Mouse (Mus musculus): ENCODE data around the gene Emilin1.

Gene Emilin1

DNA sequence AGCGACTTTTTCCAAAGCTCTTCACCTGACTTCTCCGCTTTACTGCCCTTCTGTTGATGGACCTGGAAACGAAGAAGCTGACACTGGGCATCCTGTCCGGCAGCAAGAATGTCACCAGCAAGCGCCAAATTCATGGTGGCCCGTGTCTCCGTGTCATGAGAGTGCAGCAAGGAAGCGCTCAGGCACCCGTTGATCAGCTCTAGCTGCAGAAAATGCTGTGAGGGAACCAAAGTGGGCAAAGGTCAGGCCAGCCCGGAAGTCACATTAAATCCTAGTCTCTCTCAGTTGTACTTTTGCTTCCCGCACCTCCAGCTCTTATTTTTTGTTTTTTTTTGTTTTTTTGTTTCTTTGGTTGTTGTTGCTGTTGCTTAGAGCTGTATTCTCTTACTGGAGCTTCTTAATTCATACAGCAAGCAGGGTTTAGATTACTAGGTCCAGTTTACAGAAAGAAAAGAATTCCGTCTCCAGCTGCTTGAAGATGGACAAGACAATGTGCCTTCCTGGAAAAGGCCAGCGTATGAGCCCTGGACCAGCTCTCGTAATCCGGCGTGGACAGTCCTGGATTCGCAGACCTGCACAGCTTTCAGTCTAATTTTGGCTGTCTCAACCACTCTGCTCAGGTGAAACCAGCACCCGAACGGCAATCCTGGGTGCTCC, 46.1 kb downstream of the Emilin1 start:
- DNase-seq (ENCODE audit: low spot score in 2 of 2), result no peak

- DNase-seq (ENCODE audit: low spot score in 2 of 2), result peak; percentile 97 to 98
Observed at GRCm38 (mm10) chr5:30959966-30960501, 46.8 kb downstream of the Emilin1 start, which contains the start of gene Preb. Gene Preb, minus strand, starts transcription at chr5:30960361.

GRCm38 (mm10) chr5:30960814-30961213, 47.6 kb downstream of the Emilin1 start:
- no peak for DNase-seq (ENCODE audit: low spot score in 2 of 2)

DNA sequence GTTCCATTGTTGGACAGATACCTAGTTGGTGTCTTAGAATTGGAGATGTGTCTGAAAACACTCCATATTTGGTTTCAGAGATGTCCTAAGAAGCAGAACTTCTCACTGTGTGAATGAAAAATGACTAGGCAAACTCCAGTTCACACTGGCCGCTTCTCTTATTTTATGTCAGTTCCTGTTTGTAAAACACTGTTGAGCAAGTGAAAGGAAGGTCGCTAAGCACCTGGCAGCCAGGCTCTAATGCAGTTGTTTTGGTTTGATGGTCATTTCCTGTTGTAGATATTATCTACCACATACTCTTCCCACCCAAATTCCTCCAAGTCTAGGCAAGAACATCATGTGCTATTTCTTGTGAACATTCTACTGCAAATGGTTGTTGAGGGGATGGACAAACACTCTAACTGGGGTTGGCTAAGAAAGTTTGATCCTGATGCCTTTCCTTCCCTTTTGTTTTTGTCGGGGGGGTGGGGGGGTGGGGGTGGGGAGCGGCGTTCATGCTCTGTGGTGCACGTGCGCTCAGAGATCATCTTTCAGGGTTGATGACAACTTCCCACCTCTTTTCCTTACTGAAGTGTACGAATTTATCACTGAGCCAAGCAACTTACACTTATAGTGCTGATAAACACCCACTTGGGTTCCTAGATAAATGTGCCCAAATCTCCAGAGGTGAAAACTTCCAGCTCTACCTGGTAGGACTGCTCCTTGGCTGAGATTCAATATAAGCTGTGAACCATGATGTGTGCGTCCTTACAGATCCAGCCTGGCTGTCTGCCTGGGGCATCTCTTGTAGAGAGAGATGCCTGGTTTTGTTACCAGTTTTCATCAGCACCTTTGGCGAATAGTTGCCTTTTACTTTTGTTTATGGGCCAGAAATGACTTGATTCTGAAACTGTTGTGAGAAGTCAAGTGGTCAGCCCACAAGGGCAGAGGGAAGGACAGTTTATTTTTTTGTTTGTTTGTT, 48.6 kb downstream of the Emilin1 start:
- peak in 1 of 2 experiments; percentile 35 for DNase-seq (ENCODE audit: low spot score in 2 of 2)

GRCm38 (mm10) chr5:30963916-30964315, 50.7 kb downstream of the Emilin1 start:
- DNase-seq (ENCODE audit: low spot score in 2 of 2), result no peak

- no peak for DNase-seq (ENCODE audit: low spot score in 2 of 2)
Observed at GRCm38 (mm10) chr5:30966189-30966588, 53.0 kb downstream of the Emilin1 start.

- no peak for DNase-seq (ENCODE audit: low spot score in 2 of 2)
Observed at GRCm38 (mm10) chr5:30968416-30968815, 55.2 kb downstream of the Emilin1 start, which contains the start of gene Tcf23. Gene Tcf23, plus strand, starts transcription at chr5:30968662.

DNA sequence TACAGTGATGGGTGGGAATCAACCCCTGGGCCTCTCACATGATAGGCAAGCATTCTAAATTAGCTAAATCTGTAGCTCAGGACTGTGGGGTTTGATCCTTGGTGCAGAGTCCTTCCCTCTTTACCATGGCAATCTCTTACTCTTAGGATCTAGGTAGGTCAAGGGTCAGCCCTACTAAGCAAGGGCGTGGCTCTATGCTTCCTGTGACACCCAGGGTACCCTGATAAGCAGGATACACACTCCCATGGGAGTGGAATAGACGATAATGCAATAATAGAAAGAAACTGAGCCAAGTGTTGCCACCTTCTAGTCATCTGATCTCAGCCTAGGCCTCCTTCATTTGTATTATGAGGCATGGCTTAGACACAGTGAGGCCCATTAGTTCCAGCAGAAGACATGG, 56.2 kb downstream of the Emilin1 start:
- DNase-seq (ENCODE audit: low spot score in 2 of 2), result no peak
